Mouse (Mus musculus) embryonic facial prominence, embryonic 15.5 days (tissue): ENCODE results near the gene Defb25. TPM values are rescaled to one million over a fixed set of nuclear protein-coding genes. Genes with fewer than 3 reads are reported as not detected.

ENCODE experiments used
- ATAC-seq: fragments of 200-750 bp; cut with Nextera tagmentation; 2 replicates; pipeline ENCODE4 v1.8.0; 2017; ENCODE audit warnings: low read depth, moderate TSS enrichment; ENCODE audit not compliant: insufficient number of reproducible peaks, low FRiP score, low TSS enrichment
- H3K27ac ChIP-seq: fragments of 300-500 bp; sonication (generic); replicated peaks from 2 replicates; pipeline ENCODE4 v1.5.1; 2015; ENCODE audit warnings: mild to moderate bottlenecking, inconsistent platforms
- H3K27me3 ChIP-seq: fragments of 300-500 bp; sonication (generic); 2 replicates; pipeline ENCODE4 v1.6.1; 2015; ENCODE audit warnings: inconsistent platforms
- H3K36me3 ChIP-seq: fragments of 300-500 bp; sonication (generic); 2 replicates; pipeline ENCODE4 v1.6.1; 2015; ENCODE audit warnings: mild to moderate bottlenecking, inconsistent platforms
- H3K4me1 ChIP-seq: fragments of 300-500 bp; sonication (generic); 2 replicates; pipeline ENCODE4 v1.6.1; 2015; ENCODE audit warnings: inconsistent platforms
- H3K4me2 ChIP-seq: fragments of 300-500 bp; sonication (generic); replicated peaks from 2 replicates; pipeline ENCODE4 v1.6.1; 2015; ENCODE audit warnings: mild to moderate bottlenecking, inconsistent platforms
- H3K4me3 ChIP-seq: fragments of 300-500 bp; sonication (generic); replicated peaks from 2 replicates; pipeline ENCODE4 v1.5.1; 2015; ENCODE audit warnings: mild to moderate bottlenecking, inconsistent platforms
- H3K9ac ChIP-seq: fragments of 300-500 bp; sonication (generic); 2 replicates; pipeline ENCODE4 v1.6.1; 2015; ENCODE audit warnings: inconsistent platforms
- H3K9me3 ChIP-seq: fragments of 300-500 bp; sonication (generic); replicated peaks from 2 replicates; pipeline ENCODE4 v1.6.1; 2016; ENCODE audit warnings: inconsistent platforms
- WGBS: fragments of 180-500 bp; shearing (Covaris S2); methylation state at CpG from one replicate; pipeline ENCODE4 v1.1.7; 2015; 5-methylcytosine and 5-hydroxymethylcytosine counted together
- polyA plus RNA-seq: library from polyadenylated mRNA; unstranded; fragments of >200 nt; fragmentation: Nextera tagmentation; extraction: Ambion mirVana; gene quantifications from 2 replicates; pipeline ENCODE4 v1.2.1, GENCODE M21; 2015

The Defb25 gene
- polyA plus RNA-seq, 1 experiment from 2014 or later: 1.5 TPM

DNA sequence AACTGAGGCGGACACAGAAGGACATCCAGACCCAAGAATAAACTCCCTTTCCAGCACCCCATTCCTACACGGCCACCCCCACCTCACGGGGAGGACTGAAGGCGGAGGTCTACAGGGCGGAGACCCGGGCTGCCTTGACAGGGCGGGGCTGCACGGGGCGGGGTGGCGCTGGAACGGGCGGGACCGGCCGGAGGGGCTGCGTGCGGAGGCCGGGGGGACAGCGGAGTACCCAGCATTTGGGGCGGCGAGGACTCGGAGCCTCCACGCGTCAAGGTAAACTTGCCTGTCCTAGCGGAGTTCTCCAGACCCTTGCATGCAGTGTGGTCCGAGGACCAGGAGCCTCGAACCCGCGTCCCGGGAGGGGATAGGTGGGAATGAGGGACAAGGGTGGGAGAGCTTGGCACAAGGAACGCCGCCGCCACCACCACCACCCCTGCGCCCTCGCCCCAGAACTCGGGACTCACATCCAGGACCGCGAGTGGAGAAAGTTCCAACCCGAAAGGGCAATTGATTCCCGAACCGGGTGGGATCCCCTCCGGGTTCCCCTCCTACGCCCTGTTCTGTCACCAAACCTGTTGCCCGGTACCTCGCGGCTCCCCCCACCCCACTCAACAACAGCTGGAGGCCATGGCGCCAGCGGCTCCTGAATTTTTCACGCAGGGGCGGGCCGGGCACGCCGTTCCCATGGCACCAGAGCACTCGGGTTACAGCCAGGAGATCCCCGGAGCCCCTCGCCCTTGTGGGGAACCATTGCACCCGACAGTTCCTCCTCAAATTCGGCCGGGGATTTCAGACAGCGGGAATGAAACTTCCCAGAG is 4.1 kb upstream of the Defb25 start, which contains the start of gene Rem1:
Gene Rem1 (plus strand): TSS at position 178 of the 818 bp plus-strand sequence.
- Histone ChIP-seq H3K27me3 (peaks cover 41% of the 10 kb centered on the region), H3K9ac (peak within 1 kb of the TSS; percentile 35), H3K4me3 (peak within 1 kb of the TSS; percentile 50), H3K27ac (no peak within 1 kb of the TSS), H3K4me1 (peaks cover 13% of the 10 kb centered on the region), H3K9me3 (no peaks in the 10 kb centered on the region), H3K4me2 (peak within 1 kb of the TSS; percentile 88), H3K36me3 (no peaks in the 10 kb centered on the region)
- ATAC-seq: peak; percentile 68
- WGBS: under 1% methylated on average over 55 of the region's 59 CpGs

- no peak overlapping the region for H3K4me2 ChIP-seq
- H3K36me3 ChIP-seq: no peaks in the 10 kb centered on the region
- no peak for ATAC-seq
- H3K9ac ChIP-seq: no peak overlapping the region
- 20% methylated on average over 1 of the region's 1 CpGs for WGBS
- peaks cover 19% of the 10 kb centered on the region for H3K4me1 ChIP-seq
- H3K27ac ChIP-seq: no peak overlapping the region
- H3K27me3 ChIP-seq: peaks cover 41% of the 10 kb centered on the region
- H3K4me3 ChIP-seq: no peak overlapping the region
- H3K9me3 ChIP-seq: no peaks in the 10 kb centered on the region
Measured at GRCm38 (mm10) chr2:152625256-152625655, 2.4 kb upstream of the Defb25 start.

GRCm38 (mm10) chr2:152624566-152624965 is 1.7 kb upstream of the Defb25 start:
- peaks cover 19% of the 10 kb centered on the region for H3K4me1 ChIP-seq
- H3K27ac ChIP-seq: no peak overlapping the region
- H3K27me3 ChIP-seq: peaks cover 40% of the 10 kb centered on the region
- no peaks in the 10 kb centered on the region for H3K9me3 ChIP-seq
- 83% methylated on average over 2 of the region's 2 CpGs for WGBS
- H3K9ac ChIP-seq: no peak overlapping the region
- no peaks in the 10 kb centered on the region for H3K36me3 ChIP-seq
- no peak overlapping the region for H3K4me3 ChIP-seq
- ATAC-seq: no peak
- H3K4me2 ChIP-seq: no peak overlapping the region

DNA sequence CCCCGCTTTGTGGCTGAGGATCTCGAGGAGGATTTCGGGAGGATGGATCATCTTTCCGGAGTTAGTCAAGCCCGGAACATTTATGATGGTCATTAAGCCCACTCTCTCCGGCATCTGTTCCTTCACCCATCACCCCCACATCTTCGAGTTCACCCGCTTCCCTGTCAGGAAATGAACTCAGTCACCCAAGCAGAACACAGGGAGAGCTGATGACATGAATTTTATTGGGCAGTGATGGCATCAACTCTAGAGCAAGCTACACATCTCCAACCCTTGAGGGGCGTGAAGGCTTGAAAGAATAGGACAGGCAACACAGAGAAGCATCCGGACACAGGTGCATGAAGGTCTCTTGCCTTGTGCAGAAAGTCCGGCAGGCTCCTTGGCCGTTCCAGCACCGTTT is 702 bp downstream of the Defb25 start:
- WGBS: 83% methylated on average over 13 of the region's 13 CpGs
- peaks cover 19% of the 10 kb centered on the region for H3K27me3 ChIP-seq

DNA sequence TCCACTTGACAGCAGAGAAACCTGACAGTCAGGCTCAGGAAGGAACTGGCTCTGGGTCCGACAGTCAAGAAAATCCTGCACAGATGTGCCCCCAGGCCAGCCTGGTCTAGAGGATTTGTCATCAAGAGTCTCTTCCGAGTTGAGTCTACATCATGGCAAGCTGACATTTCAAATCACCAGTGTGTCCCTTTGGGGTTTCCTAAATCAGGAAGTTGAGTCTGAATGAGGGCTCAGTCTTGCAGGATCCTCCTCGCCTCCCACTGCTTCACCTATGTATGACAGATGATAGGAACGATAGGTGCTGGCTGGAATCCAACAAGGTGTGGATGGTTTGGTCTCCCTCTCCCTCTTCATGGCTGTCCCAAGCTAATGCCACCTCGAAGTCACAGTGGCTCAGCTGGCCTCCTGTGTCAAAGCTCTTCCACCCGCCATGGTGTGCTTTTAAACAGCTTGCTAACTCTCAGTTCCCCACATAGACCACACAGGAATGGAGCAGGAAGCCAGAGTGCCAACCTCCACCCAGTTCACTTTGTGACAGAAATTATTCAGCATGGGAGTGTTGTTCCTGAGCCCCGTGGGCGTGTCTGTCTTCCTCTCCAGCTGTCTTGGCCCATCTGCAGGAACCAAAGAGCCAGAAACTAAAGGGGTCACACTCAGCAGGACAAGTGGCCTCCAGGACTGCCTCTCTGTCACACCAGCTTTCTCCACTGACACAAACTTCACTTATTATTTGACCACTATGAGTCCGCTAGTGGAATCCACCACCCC is 2.3 kb downstream of the Defb25 start:
- no peak for ATAC-seq
- no peak overlapping the region for H3K27ac ChIP-seq
- H3K9ac ChIP-seq: no peak overlapping the region
- no peaks in the 10 kb centered on the region for H3K36me3 ChIP-seq
- no peaks in the 10 kb centered on the region for H3K9me3 ChIP-seq
- H3K4me1 ChIP-seq: 0 out of 2 replicates have a peak, but pooled peaks cover 6% of the 10 kb centered on the region
- H3K4me3 ChIP-seq: no peak overlapping the region
- peaks cover 4% of the 10 kb centered on the region; the same call in 1 of the 2 replicates for H3K27me3 ChIP-seq
- no peak overlapping the region for H3K4me2 ChIP-seq
- 48% methylated on average over 9 of the region's 9 CpGs for WGBS

More for the DNA sequence above, 702 bp downstream of the Defb25 start:
- no peak overlapping the region for H3K9ac ChIP-seq
- peaks cover 14% of the 10 kb centered on the region for H3K4me1 ChIP-seq
- no peak overlapping the region for H3K27ac ChIP-seq
- no peak overlapping the region for H3K4me3 ChIP-seq
- H3K9me3 ChIP-seq: no peaks in the 10 kb centered on the region
- no peak for ATAC-seq
- H3K4me2 ChIP-seq: no peak overlapping the region
- H3K36me3 ChIP-seq: no peaks in the 10 kb centered on the region

- H3K36me3 ChIP-seq: no peaks in the 10 kb centered on the region
- H3K4me3 ChIP-seq: no peak overlapping the region
- H3K9me3 ChIP-seq: no peaks in the 10 kb centered on the region
- no peak for ATAC-seq
- H3K27me3 ChIP-seq: no peaks in the 10 kb centered on the region
- H3K27ac ChIP-seq: no peak overlapping the region
- H3K4me1 ChIP-seq: 0 out of 2 replicates have a peak, but pooled peaks cover 6% of the 10 kb centered on the region
- 60% methylated on average over 5 of the region's 5 CpGs for WGBS
- H3K9ac ChIP-seq: no peak overlapping the region
- H3K4me2 ChIP-seq: no peak overlapping the region
Measured at GRCm38 (mm10) chr2:152617374-152617773, 5.5 kb downstream of the Defb25 start.

DNA sequence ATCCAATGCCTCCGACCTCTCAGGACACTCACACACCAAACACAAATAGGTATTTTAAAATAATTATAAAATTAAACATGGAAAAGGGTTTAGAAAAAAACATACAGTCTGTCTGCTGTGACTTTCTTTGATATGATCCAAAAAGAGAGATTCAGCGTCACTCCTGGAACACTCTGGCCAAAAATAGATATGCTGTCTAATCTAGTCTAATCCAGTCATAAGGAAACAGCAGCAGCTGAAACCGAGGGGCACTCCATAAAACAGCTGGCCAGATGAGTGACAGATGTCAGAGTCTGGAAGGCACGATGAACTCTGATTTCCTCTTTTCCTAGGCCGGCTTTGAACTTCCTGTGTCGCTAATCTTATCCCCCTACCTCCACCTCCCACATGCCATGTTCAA is 6.4 kb downstream of the Defb25 start:
- no peak overlapping the region for H3K27ac ChIP-seq
- H3K4me2 ChIP-seq: no peak overlapping the region
- ATAC-seq: no peak
- no peak overlapping the region for H3K9ac ChIP-seq
- 65% methylated on average over 6 of the region's 6 CpGs for WGBS
- no peak overlapping the region for H3K4me3 ChIP-seq
- H3K4me1 ChIP-seq: 0 out of 2 replicates have a peak, but pooled peaks cover 6% of the 10 kb centered on the region
- H3K9me3 ChIP-seq: no peaks in the 10 kb centered on the region
- H3K36me3 ChIP-seq: no peaks in the 10 kb centered on the region
- no peaks in the 10 kb centered on the region for H3K27me3 ChIP-seq

GRCm38 (mm10) chr2:152615563-152615962 is 7.3 kb downstream of the Defb25 start:
- no peaks in the 10 kb centered on the region for H3K36me3 ChIP-seq
- no peak overlapping the region for H3K4me3 ChIP-seq
- no peak overlapping the region for H3K27ac ChIP-seq
- ATAC-seq: no peak; the same call in 1 of the 2 replicates
- H3K4me2 ChIP-seq: no peak overlapping the region
- no peaks in the 10 kb centered on the region for H3K9me3 ChIP-seq
- H3K4me1 ChIP-seq: 0 out of 2 replicates have a peak, but pooled peaks cover under 1% of the 10 kb centered on the region
- no peak overlapping the region for H3K9ac ChIP-seq
- 9% methylated on average over 7 of the region's 7 CpGs for WGBS
- H3K27me3 ChIP-seq: no peaks in the 10 kb centered on the region

DNA sequence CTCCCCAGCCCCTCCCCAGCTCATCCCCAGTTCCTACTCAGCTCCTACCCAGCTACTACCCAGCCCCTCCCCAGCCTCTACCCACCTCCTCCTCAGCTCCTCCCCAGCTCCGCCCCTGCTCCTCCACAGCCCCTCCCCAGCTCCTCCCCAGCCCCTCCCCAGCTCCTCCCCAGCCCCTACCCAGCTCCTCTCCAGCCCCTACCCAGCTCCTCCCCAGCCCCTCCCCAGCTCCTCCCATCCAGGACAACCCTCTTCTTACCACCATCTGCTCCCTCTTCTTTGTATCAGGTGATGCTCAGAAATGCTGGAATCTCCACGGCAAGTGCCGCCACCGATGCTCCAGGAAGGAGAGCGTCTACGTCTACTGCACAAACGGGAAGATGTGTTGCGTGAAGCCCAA is 10.7 kb downstream of the Defb25 start:
- H3K27ac ChIP-seq: no peak overlapping the region
- no peak for ATAC-seq
- H3K4me2 ChIP-seq: no peak overlapping the region
- H3K9me3 ChIP-seq: no peaks in the 10 kb centered on the region
- H3K4me3 ChIP-seq: no peak overlapping the region
- no peaks in the 10 kb centered on the region for H3K27me3 ChIP-seq
- H3K36me3 ChIP-seq: no peaks in the 10 kb centered on the region
- WGBS: 36% methylated on average over 7 of the region's 8 CpGs
- H3K9ac ChIP-seq: no peak overlapping the region
- H3K4me1 ChIP-seq: no peaks in the 10 kb centered on the region

- H3K4me2 ChIP-seq: no peak overlapping the region
- 86% methylated on average over 1 of the region's 1 CpGs for WGBS
- H3K9me3 ChIP-seq: no peaks in the 10 kb centered on the region
- H3K4me1 ChIP-seq: no peaks in the 10 kb centered on the region
- no peak for ATAC-seq
- H3K36me3 ChIP-seq: no peaks in the 10 kb centered on the region
- no peak overlapping the region for H3K9ac ChIP-seq
- no peaks in the 10 kb centered on the region for H3K27me3 ChIP-seq
- H3K4me3 ChIP-seq: no peak overlapping the region
- no peak overlapping the region for H3K27ac ChIP-seq
Measured at GRCm38 (mm10) chr2:152608719-152609118, 14.1 kb downstream of the Defb25 start.

DNA sequence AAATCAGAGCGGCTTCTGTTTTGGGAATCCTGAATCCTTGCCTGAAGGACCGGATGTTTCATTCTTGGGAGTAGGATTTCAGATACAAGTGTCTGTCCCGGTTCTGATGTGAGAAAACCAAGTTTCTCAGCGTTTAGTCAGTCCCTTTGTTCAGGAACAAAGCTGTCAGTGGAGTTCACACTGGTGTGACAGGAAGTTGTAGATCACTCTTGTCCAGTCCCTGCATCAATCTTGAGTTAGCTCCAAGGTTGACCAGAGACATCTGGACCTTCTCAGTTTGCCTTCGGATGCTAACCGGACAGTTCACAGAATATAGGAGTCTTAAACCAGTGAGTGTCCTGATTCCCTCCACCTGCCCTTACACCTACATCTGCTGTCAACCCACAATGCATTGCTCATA is 15.1 kb downstream of the Defb25 start:
- ATAC-seq: no peak
- Histone ChIP-seq H3K9me3 (no peaks in the 10 kb centered on the region), H3K27me3 (no peaks in the 10 kb centered on the region), H3K4me2 (no peak overlapping the region), H3K9ac (no peak overlapping the region), H3K4me3 (no peak overlapping the region), H3K4me1 (no peaks in the 10 kb centered on the region), H3K36me3 (no peaks in the 10 kb centered on the region), H3K27ac (no peak overlapping the region)
- 54% methylated on average over 6 of the region's 6 CpGs for WGBS
